Mouse (Mus musculus) kidney, postnatal 4 days (tissue): ENCODE measurements around the gene Ankfn1.

ENCODE experiments used
- DNase-seq, 2 experiments: peaks; one replicate each; pipeline ENCODE4 v3.0.0; 2021; ENCODE audit warnings: mixed read lengths in 2 of 2

Gene Ankfn1

GRCm38 (mm10) chr11:89574269-89574838, 203.1 kb downstream of the Ankfn1 start:
- no peak for DNase-seq

- peak in 1 of 2 experiments; percentile 9 for DNase-seq
These were observed 207.9 kb downstream of the Ankfn1 start for GRCm38 (mm10) chr11:89569391-89570145.

GRCm38 (mm10) chr11:89568246-89568645, 209.2 kb downstream of the Ankfn1 start:
- DNase-seq = no peak

GRCm38 (mm10) chr11:89551441-89551840, 226.0 kb downstream of the Ankfn1 start:
- no peak for DNase-seq

GRCm38 (mm10) chr11:89550921-89551320, 226.5 kb downstream of the Ankfn1 start:
- no peak for DNase-seq

- DNase-seq = no peak
These were observed 228.7 kb downstream of the Ankfn1 start for GRCm38 (mm10) chr11:89548786-89549185.

- DNase-seq = peak; percentile 9 to 26
These were observed 231.3 kb downstream of the Ankfn1 start for GRCm38 (mm10) chr11:89546164-89546563.

GRCm38 (mm10) chr11:89544856-89545817, 232.3 kb downstream of the Ankfn1 start:
- peak; percentile 19 to 21 for DNase-seq

- DNase-seq = no peak
These were observed 239.1 kb downstream of the Ankfn1 start for GRCm38 (mm10) chr11:89538376-89538775.

- no peak for DNase-seq
These were observed 249.5 kb downstream of the Ankfn1 start for GRCm38 (mm10) chr11:89527800-89528430.

GRCm38 (mm10) chr11:89515501-89515901, 262.0 kb downstream of the Ankfn1 start:
- DNase-seq = peak; percentile 10 to 29

GRCm38 (mm10) chr11:89508675-89509324, 268.7 kb downstream of the Ankfn1 start:
- peak; percentile 19 to 40 for DNase-seq

- DNase-seq = peak in 1 of 2 experiments; percentile 8
These were observed 270.7 kb downstream of the Ankfn1 start for GRCm38 (mm10) chr11:89506595-89507245.

GRCm38 (mm10) chr11:89505046-89505445, 272.4 kb downstream of the Ankfn1 start:
- DNase-seq = no peak

- no peak for DNase-seq
These were observed 275.7 kb downstream of the Ankfn1 start for GRCm38 (mm10) chr11:89501796-89502195.

GRCm38 (mm10) chr11:89500961-89501360, 276.5 kb downstream of the Ankfn1 start:
- DNase-seq = no peak

GRCm38 (mm10) chr11:89481084-89481483, 296.4 kb downstream of the Ankfn1 start:
- no peak for DNase-seq

GRCm38 (mm10) chr11:89476927-89477326, 300.5 kb downstream of the Ankfn1 start:
- DNase-seq = peak in 1 of 2 experiments; percentile 19

GRCm38 (mm10) chr11:89476047-89476446, 301.4 kb downstream of the Ankfn1 start:
- DNase-seq = no peak

GRCm38 (mm10) chr11:89472871-89473270, 304.6 kb downstream of the Ankfn1 start:
- DNase-seq = no peak

- no peak for DNase-seq
These were observed 312.1 kb downstream of the Ankfn1 start for GRCm38 (mm10) chr11:89465381-89465780.

GRCm38 (mm10) chr11:89462216-89462615, 315.2 kb downstream of the Ankfn1 start:
- DNase-seq = no peak
